Mouse (Mus musculus) c-Kit-positive CD71-positive TER-119-negative erythroid progenitor cells, embryonic 14.5 days (primary cell): ENCODE results near the gene Id3.

Experiments used
- DNase-seq: peaks from one replicate; pipeline ENCODE4 v3.0.0-alpha.2; 2013; ENCODE audit warnings: low read depth

Gene Id3

GRCm38 (mm10) chr4:136147436-136148135 lies 4.3 kb downstream of the Id3 start:
- DNase-seq, result peak; percentile 42

GRCm38 (mm10) chr4:136148342-136149044 lies 5.2 kb downstream of the Id3 start:
- no peak for DNase-seq

- DNase-seq, result no peak
These were observed 5.7 kb downstream of the Id3 start for GRCm38 (mm10) chr4:136149045-136149379.

GRCm38 (mm10) chr4:136149734-136150133 lies 6.4 kb downstream of the Id3 start:
- peak; percentile 54 for DNase-seq

- no peak for DNase-seq
These were observed 7.3 kb downstream of the Id3 start for GRCm38 (mm10) chr4:136150596-136150995.

GRCm38 (mm10) chr4:136152821-136153220 lies 9.5 kb downstream of the Id3 start:
- no peak for DNase-seq

GRCm38 (mm10) chr4:136154462-136154861 lies 11.2 kb downstream of the Id3 start:
- DNase-seq, result no peak

- no peak for DNase-seq
These were observed 15.2 kb downstream of the Id3 start for GRCm38 (mm10) chr4:136158498-136158897.

GRCm38 (mm10) chr4:136159802-136160397 lies 16.6 kb downstream of the Id3 start:
- no peak for DNase-seq

GRCm38 (mm10) chr4:136163448-136163847 lies 20.2 kb downstream of the Id3 start:
- no peak for DNase-seq

- no peak for DNase-seq
These were observed 21.7 kb downstream of the Id3 start for GRCm38 (mm10) chr4:136164981-136165380.

- no peak for DNase-seq
These were observed 24.4 kb downstream of the Id3 start for GRCm38 (mm10) chr4:136167701-136168100.

- DNase-seq, result no peak
These were observed 27.1 kb downstream of the Id3 start for GRCm38 (mm10) chr4:136170401-136170800.

- no peak for DNase-seq
These were observed 28.2 kb downstream of the Id3 start for GRCm38 (mm10) chr4:136171455-136171854.

- DNase-seq, result peak; percentile 70
These were observed 28.8 kb downstream of the Id3 start, which contains the start of gene E2f2 for GRCm38 (mm10) chr4:136172011-136172541. E2f2 (plus strand) TSS chr4:136172394.

GRCm38 (mm10) chr4:136172542-136173209 lies 29.4 kb downstream of the Id3 start:
- no peak for DNase-seq

- DNase-seq, result no peak
These were observed 30.0 kb downstream of the Id3 start for GRCm38 (mm10) chr4:136173210-136173715.

GRCm38 (mm10) chr4:136174216-136175193 lies 31.2 kb downstream of the Id3 start:
- peak; percentile 82 for DNase-seq

- no peak for DNase-seq
These were observed 32.8 kb downstream of the Id3 start for GRCm38 (mm10) chr4:136176022-136176552.

- no peak for DNase-seq
These were observed 33.9 kb downstream of the Id3 start for GRCm38 (mm10) chr4:136177244-136177611.
